In the genomic region with DNA sequence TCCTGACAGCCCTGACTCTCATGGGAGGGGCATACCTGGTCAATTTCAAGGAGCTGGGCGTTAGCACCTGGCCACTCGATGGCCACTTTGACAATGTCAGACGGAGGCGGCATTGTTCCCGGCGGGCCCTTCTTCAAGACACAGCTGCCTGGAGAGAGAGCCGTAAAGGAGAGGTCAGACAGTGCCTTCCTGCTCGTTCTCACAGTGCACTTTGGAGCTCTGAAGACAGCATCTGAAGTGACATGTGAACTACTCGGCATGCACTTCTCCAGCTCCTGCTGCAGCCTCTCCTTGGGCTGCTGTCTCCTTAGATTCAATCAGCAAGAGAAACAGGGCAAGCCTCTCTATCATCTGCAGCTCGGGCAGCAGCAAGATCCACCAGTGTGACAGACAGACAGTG, we compare ENCODE assay signal across 13 mouse cellular contexts. TPM values are rescaled to one million over a fixed set of nuclear protein-coding genes. Genes with fewer than 3 reads are reported as not detected.
DNase-seq lines count a peak whose midpoint lies in the region; ATAC-seq lines count a peak whose summit lies in the region.
"Had no signal": no experiment of that assay in that cellular context is flagged by ENCODE, and none has a peak within 500 bp of the region (broad histone marks: within the 10 kb centered on the region; RNA-seq: fewer than 3 reads in every experiment).

No protein-coding gene starts in this region.

- H3K9ac ChIP-seq in kidney, embryonic 15.5 days = no peak overlapping the region
- no peak overlapping the region for H3K9ac ChIP-seq in embryonic facial prominence, embryonic 13.5 days
- 0 out of 2 replicates have a peak overlapping the region, but pooled peaks have one; percentile 5 for H3K9ac ChIP-seq in hindbrain, embryonic 15.5 days

- peak overlapping the region; percentile 83 for H3K27ac ChIP-seq in kidney, embryonic 15.5 days
- 0 out of 2 replicates have a peak overlapping the region, but pooled peaks have one; percentile 12 for H3K27ac ChIP-seq in embryonic facial prominence, embryonic 13.5 days
- peak overlapping the region; percentile 83 for H3K27ac ChIP-seq in hindbrain, embryonic 15.5 days (replicated peaks)

- H3K4me3 ChIP-seq in kidney, embryonic 15.5 days (replicated peaks) = no peak overlapping the region
- no peak overlapping the region for H3K4me3 ChIP-seq in embryonic facial prominence, embryonic 13.5 days
- no peak overlapping the region for H3K4me3 ChIP-seq in hindbrain, embryonic 15.5 days
- H3K4me3 ChIP-seq: megakaryocyte, embryonic 14.5 days had no signal

- no peak for DNase-seq in kidney, adult 9 months
- peak; percentile 32 for DNase-seq in neural tube, embryonic 10.5 days (ENCODE audit: extremely low spot score, low spot score)
- DNase-seq in urinary bladder, postnatal 36 days (ENCODE audit: low spot score in 2 of 2) = no peak
- DNase-seq in gastrocnemius, postnatal 14 days = no peak
- DNase-seq in left cerebral cortex, adult 18-20 months (ENCODE audit: low spot score in 2 of 2) = no peak
- DNase-seq: thymus, adult 2 months had no signal

- H3K36me3 ChIP-seq in kidney, embryonic 15.5 days = peaks cover 44% of the 10 kb centered on the region
- peaks cover 55% of the 10 kb centered on the region for H3K36me3 ChIP-seq in embryonic facial prominence, embryonic 13.5 days
- H3K36me3 ChIP-seq in hindbrain, embryonic 15.5 days = peaks cover 26% of the 10 kb centered on the region

- 41% methylated on average over 10 of the region's 10 CpGs for WGBS in kidney, embryonic 15.5 days
- WGBS in embryonic facial prominence, embryonic 13.5 days = 68% methylated on average over 10 of the region's 10 CpGs
- WGBS in hindbrain, embryonic 15.5 days = 21% methylated on average over 10 of the region's 10 CpGs

- no peaks in the 10 kb centered on the region for H3K9me3 ChIP-seq in kidney, embryonic 15.5 days (replicated peaks)
- H3K9me3 ChIP-seq in embryonic facial prominence, embryonic 13.5 days = no peaks in the 10 kb centered on the region
- H3K9me3 ChIP-seq in hindbrain, embryonic 15.5 days = no peaks in the 10 kb centered on the region
- H3K9me3 ChIP-seq: megakaryocyte, embryonic 14.5 days had no signal

- intact Hi-C loops in gastrocnemius, postnatal 14 days (cut with DNase I; ENCODE audit: low total_unique reads) = loop anchor here (5.0 kb wide), 1 partner anchor 34 kb away; no protein-coding TSS in a partner anchor

- 0 out of 2 replicates have a peak overlapping the region, but pooled peaks have one; percentile 5 for H3K4me2 ChIP-seq in kidney, embryonic 15.5 days
- H3K4me2 ChIP-seq in embryonic facial prominence, embryonic 13.5 days = no peak overlapping the region
- H3K4me2 ChIP-seq in hindbrain, embryonic 15.5 days = peak overlapping the region; percentile 31; the same call in 1 of the 2 replicates

- H3K4me1 ChIP-seq in kidney, embryonic 15.5 days = peaks cover 92% of the 10 kb centered on the region
- H3K4me1 ChIP-seq in embryonic facial prominence, embryonic 13.5 days = peaks cover 49% of the 10 kb centered on the region
- peaks cover 73% of the 10 kb centered on the region for H3K4me1 ChIP-seq in hindbrain, embryonic 15.5 days (replicated peaks)

- no peaks in the 10 kb centered on the region for H3K27me3 ChIP-seq in kidney, embryonic 15.5 days
- H3K27me3 ChIP-seq in embryonic facial prominence, embryonic 13.5 days = no peaks in the 10 kb centered on the region
- no peaks in the 10 kb centered on the region for H3K27me3 ChIP-seq in hindbrain, embryonic 15.5 days
- H3K27me3 ChIP-seq: megakaryocyte, embryonic 14.5 days had no signal

- no peak for ATAC-seq in kidney, embryonic 15.5 days (replicated peaks; ENCODE audit: low FRiP score)
- ATAC-seq in embryonic facial prominence, embryonic 13.5 days (ENCODE audit: insufficient number of reproducible peaks, insufficient read depth, low FRiP score, low TSS enrichment, low read depth) = no peak
- ATAC-seq in hindbrain, embryonic 15.5 days (ENCODE audit: low FRiP score, low read depth) = no peak

RNA-seq across cellular contexts. Expression of gene Elmo2, which starts 10.1 kb away (rescaled TPM):
- 71.3 and 82.3 TPM in 2 replicates for polyA plus RNA-seq in kidney, embryonic 15.5 days (2015; fragmentation: Nextera tagmentation; extraction: Ambion mirVana)
- 90.2 and 98.6 TPM in 2 replicates for polyA plus RNA-seq in embryonic facial prominence, embryonic 13.5 days (2015; fragmentation: Nextera tagmentation; extraction: Ambion mirVana)
- polyA plus RNA-seq in hindbrain, embryonic 15.5 days (2015; fragmentation: Nextera tagmentation; extraction: Ambion mirVana) = 94.3 and 101 TPM in 2 replicates
- 10 to 100 TPM; 16.7 to 19.6 TPM for total RNA-seq in gastrocnemius, postnatal 14 days (2021)
- 100 to 1,000 TPM; 145 to 166 TPM for total RNA-seq in left cerebral cortex, adult 18-20 months (2021)

RNA-seq across cellular contexts. Expression of gene Slc35c2, which starts 28.5 kb away (rescaled TPM):
- polyA plus RNA-seq in kidney, embryonic 15.5 days (2015; fragmentation: Nextera tagmentation; extraction: Ambion mirVana) = 53.7 and 54.6 TPM in 2 replicates
- polyA plus RNA-seq in embryonic facial prominence, embryonic 13.5 days (2015; fragmentation: Nextera tagmentation; extraction: Ambion mirVana) = 49.0 and 50.2 TPM in 2 replicates
- polyA plus RNA-seq in hindbrain, embryonic 15.5 days (2015; fragmentation: Nextera tagmentation; extraction: Ambion mirVana) = 69.2 and 72.5 TPM in 2 replicates
- total RNA-seq in gastrocnemius, postnatal 14 days (2021) = 10 to 100 TPM; 16.4 to 16.8 TPM
- 10 to 100 TPM; 58.2 to 60.6 TPM for total RNA-seq in left cerebral cortex, adult 18-20 months (2021)

RNA-seq across cellular contexts. Expression of gene Zfp663, which starts 52.3 kb away (rescaled TPM):
- 1.1 TPM in 2 replicates for polyA plus RNA-seq in kidney, embryonic 15.5 days (2015; fragmentation: Nextera tagmentation; extraction: Ambion mirVana)
- 1.1 and 2.2 TPM in 2 replicates for polyA plus RNA-seq in embryonic facial prominence, embryonic 13.5 days (2015; fragmentation: Nextera tagmentation; extraction: Ambion mirVana)
- 5.8 and 8.3 TPM in 2 replicates for polyA plus RNA-seq in hindbrain, embryonic 15.5 days (2015; fragmentation: Nextera tagmentation; extraction: Ambion mirVana)
- under 1 TPM in 1 of 2 experiments, not detected in 1; 0.08 TPM for total RNA-seq in gastrocnemius, postnatal 14 days (2021)
- total RNA-seq in left cerebral cortex, adult 18-20 months (2021) = not detected
- total RNA-seq: common myeloid progenitor, adult 5-6 weeks; hematopoietic stem cell, adult 5-6 weeks had no signal
- polyA plus RNA-seq: gonadal fat pad, adult 2 months; thymus, adult 2 months had no signal

Comparison
In these comparisons a context has a peak if more than half of its experiments do, and no peak if none do; other contexts are left out.
1. H3K27ac ChIP-seq: peak in every context shown above with its lines; median percentile 83 in kidney, embryonic 15.5 days; 83 in hindbrain, embryonic 15.5 days; 12 in embryonic facial prominence, embryonic 13.5 days.